Comparison of ENCODE assay signal across 8 mouse cellular contexts in genomic region chr6:121211743-121212142, GRCm38 (mm10). TPM values are rescaled to one million over a fixed set of nuclear protein-coding genes. Genes with fewer than 3 reads are reported as not detected.
DNase-seq lines count a peak whose midpoint lies in the region; ATAC-seq and TF ChIP-seq lines count a peak whose summit lies in the region.

No protein-coding gene starts in this region.

- H3K4me1 ChIP-seq in E14TG2a.4 (replicated peaks; ENCODE audit: low read depth, low read length), result peaks cover 18% of the 10 kb centered on the region
- no peaks in the 10 kb centered on the region for H3K4me1 ChIP-seq in intestine, postnatal 0 days (replicated peaks; ENCODE audit: control insufficient read depth, insufficient read depth, low read length)

- H3K4me3 ChIP-seq in E14TG2a.4 (replicated peaks; ENCODE audit: low read length), result peak overlapping the region; percentile 79
- peak overlapping the region; percentile 38; the same call in 1 of the 2 replicates for H3K4me3 ChIP-seq in intestine, postnatal 0 days (ENCODE audit: low read depth, low read length)

- no peaks in the 10 kb centered on the region for H3K36me3 ChIP-seq in E14TG2a.4 (ENCODE audit: insufficient read depth, low read length)
- H3K36me3 ChIP-seq in intestine, postnatal 0 days (ENCODE audit: control insufficient read depth, insufficient read depth), result no peaks in the 10 kb centered on the region

- no peak overlapping the region for H3K27ac ChIP-seq in intestine, postnatal 0 days (ENCODE audit: low read depth, low read length)

- 12% methylated on average over 4 of the region's 5 CpGs for WGBS in intestine, postnatal 0 days

- TF ChIP-seq CTCF in E14TG2a.4 (conservative IDR thresholded peaks at IDR 0.05; ENCODE audit: low read length), result no peak
- no peak for TF ChIP-seq CTCF in intestine, postnatal 0 days (IDR thresholded peaks at IDR 0.05; ENCODE audit: low read depth)

- no peak overlapping the region for H3K4me2 ChIP-seq in intestine, postnatal 0 days (replicated peaks; ENCODE audit: low read depth)

- no peak overlapping the region for H3K9ac ChIP-seq in intestine, postnatal 0 days (ENCODE audit: low read depth, low read length)

- peaks cover 61% of the 10 kb centered on the region for H3K27me3 ChIP-seq in E14TG2a.4 (ENCODE audit: insufficient read depth, low read length)
- H3K27me3 ChIP-seq in intestine, postnatal 0 days (replicated peaks; ENCODE audit: control insufficient read depth, insufficient read depth, low read length), result peaks cover 25% of the 10 kb centered on the region

- ATAC-seq in intestine, postnatal 0 days, result no peak
- 0 out of 2 replicates have a peak, but pooled peaks have one; percentile 6 for ATAC-seq in megakaryocyte progenitor cell, adult 5-6 weeks (replicated peaks; ENCODE audit: poor library complexity)

- peak; percentile 33 to 47 for DNase-seq in adrenal gland, postnatal 36 days
- DNase-seq in gastrocnemius, adult 8-10 months (ENCODE audit: low spot score in 2 of 2), result peak; percentile 52 to 69
- DNase-seq in yolk sac, embryonic 10.5 days (ENCODE audit: low spot score), result no peak
- DNase-seq in spleen, postnatal 4 days (ENCODE audit: low spot score in 2 of 2), result no peak
- DNase-seq in c-Kit-positive CD71-positive TER-119-positive erythroid progenitor cells, embryonic 14.5 days (ENCODE audit: low spot score), result no peak

- H3K9me3 ChIP-seq in E14TG2a.4 (ENCODE audit: low read length), result no peaks in the 10 kb centered on the region
- no peaks in the 10 kb centered on the region for H3K9me3 ChIP-seq in intestine, postnatal 0 days (ENCODE audit: control insufficient read depth)

RNA-seq across cellular contexts. Expression of gene Tuba8, which starts 1.2 kb away (rescaled TPM):
- 1 to 10 TPM; 8.2 to 9.8 TPM for total RNA-seq in adrenal gland, postnatal 36 days (2021)
- total RNA-seq in gastrocnemius, adult 8-10 months (2022), result 100 to 1,000 TPM; 231 to 245 (median 239) TPM
- 0.14 and 0.31 TPM in 2 replicates for polyA plus RNA-seq in intestine, postnatal 0 days (2015; fragmentation: Nextera tagmentation; extraction: Ambion mirVana)
- total RNA-seq in megakaryocyte progenitor cell, adult 5-6 weeks (2015), result 27.2 and 30.4 TPM in 2 replicates
- 27.2 and 29.2 TPM in 2 replicates for total RNA-seq in megakaryocyte progenitor cell, adult 5-6 weeks (2017)

RNA-seq across cellular contexts. Expression of gene Pex26, which starts 28.3 kb away (rescaled TPM):
- total RNA-seq in adrenal gland, postnatal 36 days (2021), result 10 to 100 TPM in 1 of 2 experiments, 1 to 10 TPM in 1; 9.6 to 11.9 TPM
- 1 to 10 TPM; 2.7 to 3.9 (median 3.5) TPM for total RNA-seq in gastrocnemius, adult 8-10 months (2022)
- polyA plus RNA-seq in intestine, postnatal 0 days (2015; fragmentation: Nextera tagmentation; extraction: Ambion mirVana), result 6.3 and 7.2 TPM in 2 replicates
- 5.3 and 8.0 TPM in 2 replicates for total RNA-seq in megakaryocyte progenitor cell, adult 5-6 weeks (2015)
- total RNA-seq in megakaryocyte progenitor cell, adult 5-6 weeks (2017), result 6.7 and 7.9 TPM in 2 replicates

RNA-seq across cellular contexts. Expression of gene Usp18, which starts 34.0 kb away (rescaled TPM):
- total RNA-seq in adrenal gland, postnatal 36 days (2021), result 1 to 10 TPM; 3.5 to 4.2 TPM
- total RNA-seq in gastrocnemius, adult 8-10 months (2022), result 1 to 10 TPM; 1.0 to 1.5 (median 1.3) TPM
- 15.1 and 21.6 TPM in 2 replicates for polyA plus RNA-seq in intestine, postnatal 0 days (2015; fragmentation: Nextera tagmentation; extraction: Ambion mirVana)
- 2.2 and 2.6 TPM in 2 replicates for total RNA-seq in megakaryocyte progenitor cell, adult 5-6 weeks (2015)
- total RNA-seq in megakaryocyte progenitor cell, adult 5-6 weeks (2017), result 1.8 and 2.5 TPM in 2 replicates

Comparison
In these comparisons a context has a peak if more than half of its experiments do, and no peak if none do; other contexts are left out.
1. DNase-seq: peak in adrenal gland, postnatal 36 days (2 of 2) and gastrocnemius, adult 8-10 months (2 of 2); none in yolk sac, embryonic 10.5 days (single experiment), spleen, postnatal 4 days (0 of 2) and c-Kit-positive CD71-positive TER-119-positive erythroid progenitor cells, embryonic 14.5 days (single experiment).
2. RNA of gene Tuba8, which starts 1.2 kb away (total RNA-seq): 231 to 245 TPM in gastrocnemius, adult 8-10 months; 27.2 to 30.4 TPM in megakaryocyte progenitor cell, adult 5-6 weeks and 8.2 to 9.8 TPM in adrenal gland, postnatal 36 days; every median in the first group is over 4 times any median in the second.